Mouse (Mus musculus) inflammation-experienced regulatory T-cells, adult 6 months (primary cell): ENCODE measurements around the gene Ebi3. TPM values are rescaled to one million over a fixed set of nuclear protein-coding genes. Genes with fewer than 3 reads are reported as not detected.

Source experiments
- ATAC-seq: one replicate; pipeline ENCODE4 v1.8.0; 2017
- polyA plus RNA-seq, 3 experiments: library from polyadenylated mRNA; unstranded; fragments of 100-300 nt; shearing (Covaris generic); gene quantifications; one replicate each; pipeline ENCODE4 v1.2.1; 2017

Ebi3 gene
- polyA plus RNA-seq: 10 to 100 TPM; 50.3 to 70.8 (median 50.4) TPM

GRCm38 (mm10) chr17:55952447-55953027 is at the start of gene Ebi3:
Gene Ebi3, plus strand, starts transcription at chr17:55952640.
- ATAC-seq: peak; percentile 63

- ATAC-seq: no peak
These were observed 49.4 kb upstream of the Ebi3 start for GRCm38 (mm10) chr17:55903087-55903486.

GRCm38 (mm10) chr17:55903687-55904086 is 48.8 kb upstream of the Ebi3 start:
- ATAC-seq: no peak

- ATAC-seq: no peak
These were observed 48.3 kb upstream of the Ebi3 start for GRCm38 (mm10) chr17:55904131-55904530.

GRCm38 (mm10) chr17:55906669-55907068 is 45.8 kb upstream of the Ebi3 start:
- no peak for ATAC-seq

- ATAC-seq: peak; percentile 79
These were observed 20.6 kb upstream of the Ebi3 start for GRCm38 (mm10) chr17:55931553-55932502.

GRCm38 (mm10) chr17:55932635-55933034 is 19.8 kb upstream of the Ebi3 start:
- no peak for ATAC-seq

- ATAC-seq: no peak
These were observed 19.2 kb upstream of the Ebi3 start for GRCm38 (mm10) chr17:55933191-55933590.

GRCm38 (mm10) chr17:55944387-55944865 is 8.0 kb upstream of the Ebi3 start:
- peak; percentile 1 for ATAC-seq

- peak; percentile 93 for ATAC-seq
These were observed 7.4 kb upstream of the Ebi3 start for GRCm38 (mm10) chr17:55944866-55945682.

- ATAC-seq: no peak
These were observed 6.7 kb upstream of the Ebi3 start for GRCm38 (mm10) chr17:55945696-55946095.

- no peak for ATAC-seq
These were observed 3.8 kb upstream of the Ebi3 start for GRCm38 (mm10) chr17:55948647-55949046.

GRCm38 (mm10) chr17:55949400-55949799 is 3.0 kb upstream of the Ebi3 start, which contains the start of gene Zfp119b:
Gene Zfp119b, minus strand, starts transcription at chr17:55949500.
- no peak for ATAC-seq

GRCm38 (mm10) chr17:55950601-55951000 is 1.8 kb upstream of the Ebi3 start:
- ATAC-seq: no peak

GRCm38 (mm10) chr17:55952041-55952440 is 399 bp upstream of the Ebi3 start:
- ATAC-seq: no peak

- ATAC-seq: no peak
These were observed 1.3 kb downstream of the Ebi3 start for GRCm38 (mm10) chr17:55953751-55954150.

- no peak for ATAC-seq
These were observed 1.8 kb downstream of the Ebi3 start for GRCm38 (mm10) chr17:55954229-55954628.

- ATAC-seq: no peak
These were observed 3.7 kb downstream of the Ebi3 start for GRCm38 (mm10) chr17:55956129-55956528.

GRCm38 (mm10) chr17:55956591-55956990 is 4.2 kb downstream of the Ebi3 start:
- no peak for ATAC-seq

GRCm38 (mm10) chr17:55957168-55957567 is 4.7 kb downstream of the Ebi3 start:
- ATAC-seq: no peak

GRCm38 (mm10) chr17:55957726-55958583 is 5.5 kb downstream of the Ebi3 start:
- ATAC-seq: no peak

- no peak for ATAC-seq
These were observed 6.1 kb downstream of the Ebi3 start for GRCm38 (mm10) chr17:55958584-55958886.
